Mouse (Mus musculus) liver, embryonic 14.5 days (tissue): Measurements from ENCODE around the gene Gusb. TPM values are rescaled to one million over a fixed set of nuclear protein-coding genes. Genes with fewer than 3 reads are reported as not detected.

Source experiments
- ATAC-seq: fragments of 200-750 bp; cut with Nextera tagmentation; 2 replicates; pipeline ENCODE4 v1.8.0; 2017; ENCODE audit warnings: moderate number of reproducible peaks, mild to moderate bottlenecking, moderate library complexity; ENCODE audit not compliant: insufficient read depth
- DNase-seq, 3 experiments: peaks; one replicate each; pipeline ENCODE4 v3.0.0-alpha.2; 2012 to 2013; ENCODE audit warnings: low read depth in 3 of 3, low spot score in 3 of 3
- H3K27ac ChIP-seq: fragments of 300-500 bp; sonication (generic); 2 replicates; pipeline ENCODE4 v1.5.1; 2014; ENCODE audit warnings: moderate library complexity, mild to moderate bottlenecking, control low read depth, inconsistent platforms
- H3K27me3 ChIP-seq: fragments of 300-500 bp; sonication (generic); 2 replicates; pipeline ENCODE4 v1.6.1; 2014; ENCODE audit warnings: mild to moderate bottlenecking, low read length, moderate library complexity; ENCODE audit not compliant: control insufficient read depth, insufficient read depth
- H3K36me3 ChIP-seq: fragments of 300-500 bp; sonication (generic); replicated peaks from 2 replicates; pipeline ENCODE4 v1.6.1; 2014; ENCODE audit warnings: low read depth; ENCODE audit not compliant: control insufficient read depth, insufficient read depth
- H3K4me1 ChIP-seq, 2 experiments: fragments of 200-500 bp in 1 of 2; fragments of 300-500 bp in 1 of 2; sonication (generic) in 1 of 2; replicated peaks; 2 replicates each; pipeline ENCODE4 v1.6.1; 2012 to 2014; ENCODE audit warnings: antibody characterized with exemption in 1 of 2, inconsistent platforms in 1 of 2, low read length in 1 of 2; ENCODE audit not compliant: control insufficient read depth in 2 of 2, insufficient read depth in 2 of 2
- H3K4me2 ChIP-seq: fragments of 300-500 bp; sonication (generic); 2 replicates; pipeline ENCODE4 v1.6.1; 2014; ENCODE audit warnings: low read depth, mild to moderate bottlenecking, control low read depth, moderate library complexity
- H3K4me3 ChIP-seq, 2 experiments: fragments of 200-500 bp in 1 of 2; fragments of 300-500 bp in 1 of 2; sonication (generic) in 1 of 2; 2 replicates each; pipeline ENCODE4 v1.5.1; 2012 to 2014; ENCODE audit warnings: low read depth in 2 of 2, low read length in 2 of 2, mild to moderate bottlenecking in 2 of 2, control low read depth in 1 of 2, inconsistent platforms in 1 of 2, moderate library complexity in 1 of 2; ENCODE audit not compliant: insufficient read depth in 1 of 2
- H3K9ac ChIP-seq: fragments of 300-500 bp; sonication (generic); replicated peaks from 2 replicates; pipeline ENCODE4 v1.6.1; 2014; ENCODE audit warnings: mild to moderate bottlenecking, control low read depth, moderate library complexity
- H3K9me3 ChIP-seq: fragments of 300-500 bp; sonication (generic); 2 replicates; pipeline ENCODE4 v1.6.1; 2016; ENCODE audit warnings: low read length, mixed read lengths; ENCODE audit not compliant: control insufficient read depth
- CTCF ChIP-seq: IDR thresholded peaks from 2 replicates; pipeline ENCODE4 v1.5.1; 2016; ENCODE audit warnings: antibody characterized with exemption, low read depth, control low read depth
- EP300 ChIP-seq: IDR thresholded peaks from 2 replicates; pipeline ENCODE4 v1.6.1; 2016; ENCODE audit warnings: antibody characterized with exemption, low read depth
- WGBS: fragments of 180-500 bp; shearing (Covaris S2); extraction: QIAGEN DNeasy Blood & Tissue Kit; methylation state at CpG from one replicate; pipeline ENCODE4 v1.1.7; 2014; ENCODE audit not compliant: insufficient replicate concordance; 5-methylcytosine and 5-hydroxymethylcytosine counted together
- polyA plus RNA-seq, 2 experiments: library from polyadenylated mRNA; depleted of rRNA in 1 of 2; stranded (reverse) in 1 of 2; unstranded in 1 of 2; fragments of >200 nt; fragmentation: Nextera tagmentation in 1 of 2; extraction: Ambion mirVana in 1 of 2; gene quantifications; 2 replicates each; pipeline versions ENCODE4 v1.2.1 to v1.2.3; 2012 to 2014

The Gusb gene
- polyA plus RNA-seq, 2 experiments = 18.7 to 37.9 TPM

- WGBS = 86% methylated on average over 15 of the region's 15 CpGs
- H3K27ac ChIP-seq = no peak overlapping the region
- no peak overlapping the region for H3K4me2 ChIP-seq
- DNase-seq (no peak), ATAC-seq (no peak)
- TF ChIP-seq CTCF (no peak), EP300 (no peak)
- no peak overlapping the region for H3K4me3 ChIP-seq
- no peaks in the 10 kb centered on the region for H3K27me3 ChIP-seq
- no peaks in the 10 kb centered on the region; a peak in 1 of 4 replicates for H3K4me1 ChIP-seq
- H3K9ac ChIP-seq = no peak overlapping the region
- H3K9me3 ChIP-seq = no peaks in the 10 kb centered on the region
- H3K36me3 ChIP-seq = peaks cover 32% of the 10 kb centered on the region
Measured at GRCm38 (mm10) chr5:130048786-130049520, 46.1 kb upstream of the Gusb start.

GRCm38 (mm10) chr5:130047013-130047412 lies 44.2 kb upstream of the Gusb start:
- Histone ChIP-seq H3K4me2 (no peak overlapping the region), H3K9me3 (no peaks in the 10 kb centered on the region), H3K27ac (no peak overlapping the region), H3K36me3 (peaks cover 43% of the 10 kb centered on the region), H3K4me3 (no peak overlapping the region), H3K27me3 (no peaks in the 10 kb centered on the region), H3K9ac (no peak overlapping the region), H3K4me1 (no peaks in the 10 kb centered on the region; a peak in 1 of 4 replicates)
- no peak for ATAC-seq
- TF ChIP-seq CTCF = peak; percentile 70
- no peak for TF ChIP-seq EP300
- WGBS = 75% methylated on average over 6 of the region's 6 CpGs
- no peak for DNase-seq

GRCm38 (mm10) chr5:130046589-130046988 lies 43.7 kb upstream of the Gusb start:
- no peak for ATAC-seq

GRCm38 (mm10) chr5:130046100-130046499 lies 43.3 kb upstream of the Gusb start:
- no peaks in the 10 kb centered on the region; a peak in 1 of 4 replicates for H3K4me1 ChIP-seq
- no peak for TF ChIP-seq EP300
- no peak for TF ChIP-seq CTCF
- H3K36me3 ChIP-seq = peaks cover 48% of the 10 kb centered on the region

More at GRCm38 (mm10) chr5:130046589-130046988, 43.7 kb upstream of the Gusb start:
- 84% methylated on average over 10 of the region's 10 CpGs for WGBS
- Histone ChIP-seq H3K36me3 (peaks cover 46% of the 10 kb centered on the region), H3K4me1 (no peaks in the 10 kb centered on the region; a peak in 1 of 4 replicates), H3K9ac (no peak overlapping the region), H3K9me3 (no peaks in the 10 kb centered on the region), H3K4me3 (no peak overlapping the region), H3K27me3 (no peaks in the 10 kb centered on the region), H3K27ac (no peak overlapping the region), H3K4me2 (no peak overlapping the region)
- no peak for TF ChIP-seq EP300
- no peak for TF ChIP-seq CTCF
- DNase-seq = no peak

GRCm38 (mm10) chr5:130044201-130044695 lies 41.4 kb upstream of the Gusb start:
- peaks cover 49% of the 10 kb centered on the region for H3K36me3 ChIP-seq
- no peaks in the 10 kb centered on the region for H3K9me3 ChIP-seq
- DNase-seq = no peak
- H3K9ac ChIP-seq = no peak overlapping the region
- 71% methylated on average over 7 of the region's 7 CpGs for WGBS
- no peak overlapping the region for H3K27ac ChIP-seq
- H3K4me1 ChIP-seq = no peaks in the 10 kb centered on the region; a peak in 1 of 4 replicates
- peak; percentile 67 for TF ChIP-seq CTCF
- TF ChIP-seq EP300 = no peak
- H3K27me3 ChIP-seq = no peaks in the 10 kb centered on the region
- ATAC-seq = peak; percentile 54; the same call in 1 of the 2 replicates
- H3K4me2 ChIP-seq = no peak overlapping the region
- no peak overlapping the region for H3K4me3 ChIP-seq

More at GRCm38 (mm10) chr5:130046100-130046499, 43.3 kb upstream of the Gusb start:
- Histone ChIP-seq H3K4me2 (no peak overlapping the region), H3K4me3 (no peak overlapping the region), H3K9me3 (no peaks in the 10 kb centered on the region), H3K9ac (no peak overlapping the region), H3K27me3 (no peaks in the 10 kb centered on the region), H3K27ac (no peak overlapping the region)
- WGBS = 84% methylated on average over 7 of the region's 7 CpGs
- ATAC-seq = no peak
- DNase-seq = no peak
